17 mouse cellular contexts compared by ENCODE assay signal in the genomic region with DNA sequence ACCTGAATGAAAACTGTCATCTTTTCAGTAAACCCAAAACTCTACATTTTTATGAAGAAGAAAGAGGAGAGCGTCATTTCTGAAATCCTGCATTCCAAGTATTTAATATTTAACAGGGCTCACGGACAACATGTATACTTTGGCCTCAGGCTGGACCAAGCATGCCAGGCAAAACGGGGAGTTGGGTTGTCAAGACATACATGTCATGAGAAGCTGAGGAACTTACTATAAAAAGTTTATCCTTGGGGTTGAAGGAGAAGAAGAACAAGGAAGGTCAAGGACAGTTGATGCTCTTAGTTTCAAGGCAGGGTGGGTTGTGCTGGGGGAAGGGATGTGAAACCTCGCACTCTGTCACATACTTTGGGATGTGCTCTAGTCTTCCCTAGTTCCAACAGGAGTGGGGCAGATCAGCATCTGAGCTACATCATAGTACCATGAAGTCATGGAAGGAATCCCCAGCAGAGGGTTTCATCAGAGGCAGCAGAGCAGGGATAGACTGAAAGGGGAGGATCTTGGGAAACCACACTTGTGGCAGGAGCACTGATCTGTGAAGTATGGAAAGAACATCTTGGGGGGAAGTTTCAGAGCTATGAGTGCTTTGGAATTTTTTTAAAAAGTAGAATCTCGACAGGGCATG. TPM values are rescaled to one million over a fixed set of nuclear protein-coding genes. Genes with fewer than 3 reads are reported as not detected.
A peak's percentile ranks its signal among the peaks of the same experiment; 100 is the strongest.
DNase-seq lines count a peak whose midpoint lies in the region; ATAC-seq and TF ChIP-seq lines count a peak whose summit lies in the region.
"Had no signal": no experiment of that assay in that cellular context is flagged by ENCODE, and none has a peak within 500 bp of the region (broad histone marks: within the 10 kb centered on the region; RNA-seq: fewer than 3 reads in every experiment).

No protein-coding gene starts in this region.

- H3K27ac ChIP-seq in gastrocnemius, adult 2 months: peak overlapping the region; percentile 77
- H3K27ac ChIP-seq: embryonic facial prominence, embryonic 15.5 days; forebrain, embryonic 12.5 days; hindbrain, embryonic 14.5 days; intestine, embryonic 15.5 days; liver, embryonic 14.5 days; stomach, postnatal 0 days had no signal

- no peak for ATAC-seq in erythroblast, adult 5-6 weeks (replicated peaks; ENCODE audit: low FRiP score, poor library complexity, severe bottlenecking)
- ATAC-seq: intestine, embryonic 15.5 days had no signal

- TF ChIP-seq CTCF in gastrocnemius, adult 2 months (IDR thresholded peaks at IDR 0.05): no peak

- H3K4me3 ChIP-seq in gastrocnemius, adult 2 months: no peak overlapping the region
- H3K4me3 ChIP-seq: embryonic facial prominence, embryonic 15.5 days; forebrain, embryonic 12.5 days; intestine, embryonic 15.5 days had no signal

- intact Hi-C loops in gastrocnemius, adult 2 months (cut with DNase I): loop anchor here (10.0 kb wide), 1 partner anchor 80 kb away; no protein-coding TSS in a partner anchor
- intact Hi-C loops in gastrocnemius, postnatal 36 days (cut with DNase I): no loop called here

- DNase-seq in gastrocnemius, adult 2 months: no peak
- no peak for DNase-seq in gastrocnemius, postnatal 36 days
- DNase-seq in ES-CJ7 (ENCODE audit: low read depth, low spot score): peak; percentile 41
- DNase-seq in kidney, adult 8-10 months: peak; percentile 50 to 73
- peak; percentile 50 to 75 for DNase-seq in kidney, postnatal 25 days
- DNase-seq in spleen, postnatal 36 days (ENCODE audit: low spot score in 2 of 2): no peak
- no peak for DNase-seq in right cerebral cortex, postnatal 14 days
- DNase-seq: adrenal gland, postnatal 10 days; heart, postnatal 14 days had no signal

RNA-seq across cellular contexts. Expression of a gene that starts 9.7 kb away (rescaled TPM):
- total RNA-seq in gastrocnemius, adult 2 months (2021): 100 to 1,000 TPM; 101 to 123 TPM
- 100 to 1,000 TPM in 1 of 2 experiments, 10 to 100 TPM in 1; 89.2 to 111 TPM for total RNA-seq in gastrocnemius, postnatal 36 days (2021)
- total RNA-seq in erythroblast, adult 5-6 weeks (2015; ENCODE audit: low replicate concordance): not detected in 2 replicates
- not detected in 2 replicates for total RNA-seq in erythroblast, adult 5-6 weeks (2017; ENCODE audit: low replicate concordance)
- total RNA-seq: common myeloid progenitor, adult 5-6 weeks had no signal

Comparison
In these comparisons a context has a peak if more than half of its experiments do, and no peak if none do; other contexts are left out.
1. DNase-seq: peak in ES-CJ7 (single experiment), kidney, adult 8-10 months (2 of 2) and kidney, postnatal 25 days (2 of 2); none in gastrocnemius, adult 2 months (single experiment), gastrocnemius, postnatal 36 days (0 of 2), spleen, postnatal 36 days (0 of 2) and right cerebral cortex, postnatal 14 days (single experiment).
2. RNA of a gene that starts 9.7 kb away (total RNA-seq): 101 to 123 TPM in gastrocnemius, adult 2 months and 89.2 to 111 TPM in gastrocnemius, postnatal 36 days; not detected in erythroblast, adult 5-6 weeks; every median in the first group is over 10 times any median in the second.